20 mouse cellular contexts compared by ENCODE assay signal in the genomic region with DNA sequence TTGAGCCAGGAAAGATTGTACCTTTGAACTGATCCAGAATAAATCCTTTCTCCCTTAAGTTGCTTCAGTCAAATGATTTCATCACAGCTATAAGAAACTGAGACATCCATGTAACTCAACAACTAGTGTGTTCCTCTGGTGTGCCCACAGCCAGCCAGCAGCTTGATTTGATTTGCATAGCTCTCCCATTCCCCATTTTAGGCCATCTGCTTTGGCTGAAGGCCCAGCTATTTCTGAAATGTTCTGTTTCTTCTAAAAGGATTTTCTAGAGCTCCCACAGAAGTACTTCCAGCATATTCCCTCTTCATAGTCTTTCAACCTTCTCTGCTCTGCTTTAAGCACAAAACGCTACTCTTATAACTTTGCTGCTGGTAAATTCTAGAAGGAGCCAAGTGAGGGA. TPM values are rescaled to one million over a fixed set of nuclear protein-coding genes. Genes with fewer than 3 reads are reported as not detected.
DNase-seq lines count a peak whose midpoint lies in the region; ATAC-seq and TF ChIP-seq lines count a peak whose summit lies in the region.
"Had no signal": no experiment of that assay in that cellular context is flagged by ENCODE, and none has a peak within 500 bp of the region (broad histone marks: within the 10 kb centered on the region; RNA-seq: fewer than 3 reads in every experiment).

No protein-coding gene starts in this region.

- H3K4me2 ChIP-seq in limb, embryonic 14.5 days (replicated peaks; ENCODE audit: low read depth, low read length, severe bottlenecking) = no peak overlapping the region
- H3K4me2 ChIP-seq: heart, embryonic 12.5 days had no signal

- no peak overlapping the region for H3K27ac ChIP-seq in limb, embryonic 14.5 days (replicated peaks; ENCODE audit: low read depth, low read length)
- H3K27ac ChIP-seq in limb, embryonic 10.5 days = no peak overlapping the region

- H3K27me3 ChIP-seq in limb, embryonic 14.5 days (ENCODE audit: control insufficient read depth, insufficient read depth, low read length) = no peaks in the 10 kb centered on the region
- H3K27me3 ChIP-seq in limb, embryonic 10.5 days (ENCODE audit: low read depth, poor library complexity, severe bottlenecking) = peaks cover 75% of the 10 kb centered on the region
- H3K27me3 ChIP-seq: CH12.LX; heart, embryonic 12.5 days had no signal

- DNase-seq in cerebellum, postnatal 10 days = peak; percentile 61 to 69
- DNase-seq in cerebellum, adult 8-10 months = no peak
- DNase-seq in limb, embryonic 14.5 days (ENCODE audit: low spot score) = peak; percentile 40
- DNase-seq in limb, embryonic 10.5 days (ENCODE audit: low spot score) = no peak
- peak; percentile 49 to 56 for DNase-seq in layer of hippocampus, postnatal 10 days (ENCODE audit: low spot score in 2 of 2)
- peak; percentile 32 to 56 for DNase-seq in right cerebral cortex, postnatal 36 days (ENCODE audit: low spot score in 2 of 2)
- DNase-seq in thymus, postnatal 10 days (ENCODE audit: low spot score in 2 of 2) = no peak
- no peak for DNase-seq in urinary bladder, postnatal 36 days (ENCODE audit: low spot score in 2 of 2)
- DNase-seq: adrenal gland, postnatal 14 days; heart, postnatal 4 days; kidney, adult 9 months; liver; lung, adult 2 months; spleen, adult 18-20 months; thymus, postnatal 4 days had no signal

- ATAC-seq in limb, embryonic 14.5 days (ENCODE audit: low FRiP score, low read depth) = no peak
- ATAC-seq: forebrain, embryonic 16.5 days; midbrain, embryonic 16.5 days had no signal

- WGBS in limb, embryonic 14.5 days = 47% methylated on average over 1 of the region's 1 CpGs
- WGBS in limb, embryonic 10.5 days = 87% methylated on average over 1 of the region's 1 CpGs

- no peaks in the 10 kb centered on the region for H3K36me3 ChIP-seq in limb, embryonic 14.5 days (ENCODE audit: control insufficient read depth, insufficient read depth, low read length)
- H3K36me3 ChIP-seq in limb, embryonic 10.5 days = no peaks in the 10 kb centered on the region
- H3K36me3 ChIP-seq: heart, embryonic 12.5 days had no signal

- no peak for TF ChIP-seq POLR2A in limb, embryonic 14.5 days (IDR thresholded peaks at IDR 0.05; ENCODE audit: borderline replicate concordance, extremely low read depth, insufficient read depth, insufficient read length)

- H3K4me1 ChIP-seq in limb, embryonic 14.5 days (ENCODE audit: control insufficient read depth, insufficient read depth, low read length) = peaks cover 9% of the 10 kb centered on the region; the same call in 1 of the 2 replicates
- H3K4me1 ChIP-seq in limb, embryonic 10.5 days = peaks cover 13% of the 10 kb centered on the region
- H3K4me1 ChIP-seq: heart, embryonic 12.5 days had no signal

- no peak overlapping the region for H3K4me3 ChIP-seq in limb, embryonic 14.5 days (replicated peaks; ENCODE audit: low read length)
- no peak overlapping the region for H3K4me3 ChIP-seq in limb, embryonic 10.5 days
- H3K4me3 ChIP-seq: heart, embryonic 12.5 days had no signal

- H3K9me3 ChIP-seq in limb, embryonic 14.5 days (ENCODE audit: control insufficient read depth, low read length) = no peaks in the 10 kb centered on the region
- H3K9me3 ChIP-seq in limb, embryonic 10.5 days (replicated peaks) = no peaks in the 10 kb centered on the region
- H3K9me3 ChIP-seq: heart, embryonic 12.5 days had no signal

- no peak overlapping the region for H3K9ac ChIP-seq in limb, embryonic 14.5 days (ENCODE audit: low read depth, low read length, severe bottlenecking)
- H3K9ac ChIP-seq: heart, embryonic 12.5 days had no signal

RNA-seq across cellular contexts. Expression of gene Lrrtm1, which starts 33.3 kb away (rescaled TPM):
- 8.0 and 10.4 TPM in 2 replicates for polyA plus RNA-seq in limb, embryonic 14.5 days (2012; rRNA removed)
- polyA plus RNA-seq in limb, embryonic 14.5 days (2014; fragmentation: Nextera tagmentation; extraction: Ambion mirVana) = 9.3 and 10.5 TPM in 2 replicates
- 2.0 and 2.3 TPM in 2 replicates for polyA plus RNA-seq in limb, embryonic 10.5 days (2016; fragmentation: Nextera tagmentation; extraction: Ambion mirVana)
- 100 to 1,000 TPM in 1 of 2 experiments, 10 to 100 TPM in 1; 99.3 to 111 TPM for total RNA-seq in layer of hippocampus, postnatal 10 days (2021)
- total RNA-seq: CH12.LX; common myeloid progenitor, adult 5-6 weeks had no signal

Comparison
In these comparisons a context has a peak if more than half of its experiments do, and no peak if none do; other contexts are left out.
1. DNase-seq: peak in cerebellum, postnatal 10 days (2 of 2), limb, embryonic 14.5 days (single experiment), layer of hippocampus, postnatal 10 days (2 of 2) and right cerebral cortex, postnatal 36 days (2 of 2); none in cerebellum, adult 8-10 months (single experiment), limb, embryonic 10.5 days (single experiment), thymus, postnatal 10 days (0 of 2) and urinary bladder, postnatal 36 days (0 of 2).